Mouse (Mus musculus): ENCODE measurements around the gene Nr4a2. TPM values are rescaled to one million over a fixed set of nuclear protein-coding genes. Genes with fewer than 3 reads are reported as not detected.

Gene Nr4a2
- total and polyA plus RNA-seq, 3 experiments, result 2.0 TPM; not detected in 1

DNA sequence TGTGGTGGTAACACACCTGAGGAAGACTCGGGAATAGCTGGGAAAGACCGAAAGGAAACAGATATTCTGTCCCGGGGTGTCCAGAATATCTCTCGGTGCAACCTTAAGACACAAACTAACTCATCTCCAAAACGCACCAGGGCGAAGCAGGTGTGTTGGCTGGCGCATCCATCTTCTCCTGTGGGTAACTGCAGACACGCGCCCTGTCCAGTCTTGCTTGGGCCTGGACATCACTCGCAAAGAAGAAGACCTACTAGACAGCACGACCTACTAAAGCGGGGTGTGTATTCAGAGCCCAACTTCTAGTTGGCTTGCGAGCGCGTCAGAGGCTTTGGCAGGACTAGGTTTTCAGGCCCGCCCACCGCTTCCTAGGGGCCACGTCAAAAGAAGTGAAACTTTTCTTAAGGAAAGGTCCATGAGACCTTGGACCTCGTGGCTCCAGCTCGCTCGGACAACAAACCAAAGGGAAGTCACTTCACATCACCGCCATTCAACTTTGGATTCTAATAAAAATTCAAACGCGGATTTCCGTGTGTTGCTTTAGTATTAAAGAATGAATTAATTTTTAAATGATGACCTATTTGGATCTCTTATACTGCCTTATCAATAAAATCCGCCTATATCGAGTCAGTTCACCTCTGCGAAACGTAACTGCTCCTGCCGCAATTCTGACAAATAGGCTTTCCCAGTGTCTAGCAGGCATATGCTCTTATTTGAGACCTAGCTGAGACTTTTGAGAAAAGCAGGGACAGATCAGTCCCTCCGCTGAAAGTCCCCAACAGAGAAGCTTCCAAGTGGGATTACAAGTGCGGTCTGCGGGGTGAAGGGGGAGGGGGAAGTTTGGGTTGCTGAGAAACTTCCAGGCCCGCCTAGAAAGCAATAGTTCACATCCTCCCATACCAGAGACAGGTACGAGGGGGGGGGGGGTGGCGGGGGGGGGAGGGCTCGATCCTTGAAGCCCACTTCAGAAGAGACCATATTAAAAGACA, 20.7 kb downstream of the Nr4a2 start:
- Histone ChIP-seq H3K27me3 (ENCODE audit: control insufficient read depth in 1 of 2, insufficient read depth in 2 of 2, low read length in 2 of 2) (no peaks in the 10 kb centered on the region), H3K4me3 (ENCODE audit: control insufficient read depth in 1 of 2, insufficient read depth in 1 of 2, low read depth in 2 of 2, low read length in 2 of 2) (no peak overlapping the region), H3K9ac (ENCODE audit: control insufficient read depth, low read depth, low read length, poor library complexity, severe bottlenecking) (no peak overlapping the region), H3K27ac (ENCODE audit: control insufficient read depth, low read depth, low read length) (no peak overlapping the region), H3K79me2 (ENCODE audit: control insufficient read depth, insufficient read depth, low read length, poor library complexity) (no peaks in the 10 kb centered on the region), H3K4me1 (ENCODE audit: control insufficient read depth in 1 of 2, insufficient read depth in 2 of 2, low read length in 2 of 2) (no peaks in the 10 kb centered on the region), H3K36me3 (ENCODE audit: control insufficient read depth in 1 of 2, insufficient read depth in 2 of 2, low read length in 2 of 2) (no peaks in the 10 kb centered on the region), H3K9me3 (replicated peaks; ENCODE audit: insufficient read depth, low read length) (no peaks in the 10 kb centered on the region)
- DNase-seq (ENCODE audit: low read depth, low spot score), result no peak
- TF ChIP-seq GATA1 (IDR thresholded peaks at IDR 0.05; ENCODE audit: low read depth, low read length), result no peak
- no peak for TF ChIP-seq ZNF384 (IDR thresholded peaks at IDR 0.05; ENCODE audit: low read depth, low read length)

DNA sequence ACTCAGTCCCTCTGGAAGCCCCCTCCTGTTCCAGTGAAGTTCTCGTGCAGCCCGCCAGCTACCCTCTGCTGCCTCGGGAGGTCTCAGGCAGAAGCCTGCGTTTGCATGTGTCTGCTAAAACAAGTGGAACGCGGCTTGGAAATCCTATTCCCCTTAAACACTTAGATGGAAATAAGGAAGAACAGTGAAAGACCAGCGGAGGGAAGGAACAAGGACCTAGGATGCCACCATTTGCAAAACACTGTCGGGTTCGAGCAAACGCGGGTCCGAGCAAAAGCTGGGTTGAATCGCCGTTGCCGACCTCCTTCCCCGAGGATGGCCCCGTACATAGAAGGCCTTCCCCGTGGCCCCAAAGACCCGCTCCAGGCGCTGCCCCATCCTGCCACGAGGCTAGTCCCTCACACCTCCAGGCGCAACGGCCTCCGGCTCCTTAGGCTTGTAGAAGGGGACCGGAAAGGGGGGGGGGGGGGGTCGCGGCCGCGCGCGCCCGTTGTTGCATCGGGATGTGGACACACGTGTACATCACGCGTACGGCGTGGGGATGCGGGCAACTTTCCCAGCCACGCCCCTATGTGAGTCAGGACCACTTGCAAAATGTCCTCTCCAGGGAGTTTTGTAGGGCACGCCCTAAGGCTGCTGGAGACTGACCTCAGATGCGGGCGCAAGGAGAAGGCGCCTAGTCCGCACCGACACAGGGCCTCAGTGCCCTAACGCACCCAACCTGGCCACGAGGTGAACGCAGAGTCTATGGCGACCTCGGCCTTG, 21.5 kb downstream of the Nr4a2 start:
- no peaks in the 10 kb centered on the region for H3K79me2 ChIP-seq (ENCODE audit: control insufficient read depth, insufficient read depth, low read length, poor library complexity)
- no peak overlapping the region for H3K9ac ChIP-seq (ENCODE audit: control insufficient read depth, low read depth, low read length, poor library complexity, severe bottlenecking)
- no peak for TF ChIP-seq SIN3A (IDR thresholded peaks at IDR 0.05; ENCODE audit: low read length)
- no peak for TF ChIP-seq POLR2AphosphoS2 (IDR thresholded peaks at IDR 0.05; ENCODE audit: low read length)
- no peaks in the 10 kb centered on the region for H3K9me3 ChIP-seq (replicated peaks; ENCODE audit: insufficient read depth, low read length)
- H3K27ac ChIP-seq (ENCODE audit: control insufficient read depth, low read depth, low read length), result no peak overlapping the region
- H3K4me3 ChIP-seq (ENCODE audit: control insufficient read depth in 1 of 2, insufficient read depth in 1 of 2, low read depth in 2 of 2, low read length in 2 of 2), result no peak overlapping the region
- no peak for DNase-seq (ENCODE audit: low read depth, low spot score)
- H3K4me1 ChIP-seq (ENCODE audit: control insufficient read depth in 1 of 2, insufficient read depth in 2 of 2, low read length in 2 of 2), result no peaks in the 10 kb centered on the region
- H3K36me3 ChIP-seq (ENCODE audit: control insufficient read depth in 1 of 2, insufficient read depth in 2 of 2, low read length in 2 of 2), result no peaks in the 10 kb centered on the region
- 0 out of 4 replicates have a peak, but pooled peaks cover 0 to 2% of the 10 kb centered on the region in 2 experiments for H3K27me3 ChIP-seq (ENCODE audit: control insufficient read depth in 1 of 2, insufficient read depth in 2 of 2, low read length in 2 of 2)

DNA sequence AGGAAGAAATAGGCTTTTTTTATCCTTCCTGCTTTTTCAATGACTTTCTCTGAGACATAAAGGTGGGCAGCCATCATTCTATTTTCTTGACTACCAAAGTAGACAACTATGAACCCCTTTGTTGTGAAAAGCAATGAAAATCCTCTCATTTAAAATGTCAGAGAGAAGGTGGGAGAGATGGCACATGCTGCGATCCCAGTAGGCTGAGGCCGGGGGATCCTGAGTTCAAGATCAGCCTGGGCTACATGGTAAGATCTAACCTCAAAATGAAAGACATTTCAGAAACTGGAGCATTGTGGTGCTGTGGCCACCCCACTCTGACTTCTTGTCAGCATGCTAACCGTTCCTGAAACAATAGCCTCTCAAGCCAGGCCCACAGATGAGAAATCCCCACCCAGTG, 23.6 kb downstream of the Nr4a2 start:
- no peaks in the 10 kb centered on the region for H3K4me1 ChIP-seq (ENCODE audit: control insufficient read depth in 1 of 2, insufficient read depth in 2 of 2, low read length in 2 of 2)

More for the DNA sequence above, 23.6 kb downstream of the Nr4a2 start:
- no peak for TF ChIP-seq MAFK (IDR thresholded peaks at IDR 0.05; ENCODE audit: borderline replicate concordance, low read depth, low read length)
- no peak for TF ChIP-seq SMC3 (IDR thresholded peaks at IDR 0.05; ENCODE audit: low read depth, low read length)
- TF ChIP-seq ELF1 (IDR thresholded peaks at IDR 0.05; ENCODE audit: low read depth, low read length), result no peak
- no peak for TF ChIP-seq TBP (IDR thresholded peaks at IDR 0.05; ENCODE audit: low read depth, low read length)
- no peak for TF ChIP-seq POLR2A (IDR thresholded peaks at IDR 0.05; ENCODE audit: control insufficient read depth in 1 of 2, insufficient read depth in 1 of 2, low read depth in 1 of 2, low read length in 2 of 2, poor library complexity in 1 of 2)
- no peak for TF ChIP-seq MEF2A (IDR thresholded peaks at IDR 0.05; ENCODE audit: extremely low read depth, insufficient replicate concordance, low read depth, low read length, poor library complexity, severe bottlenecking)
- TF ChIP-seq E2F4 (IDR thresholded peaks at IDR 0.05; ENCODE audit: borderline replicate concordance, low read depth, low read length), result no peak
- no peak for TF ChIP-seq POLR2AphosphoS2 (IDR thresholded peaks at IDR 0.05; ENCODE audit: low read length)
- TF ChIP-seq USF2 (IDR thresholded peaks at IDR 0.05; ENCODE audit: borderline replicate concordance in 1 of 2, insufficient read depth in 1 of 2, low read depth in 1 of 2, low read length in 2 of 2), result no peak
- no peak for TF ChIP-seq MXI1 (IDR thresholded peaks at IDR 0.05; ENCODE audit: low read depth, low read length)
- TF ChIP-seq ZMIZ1 (IDR thresholded peaks at IDR 0.05; ENCODE audit: low read depth, low read length), result no peak
- no peak for TF ChIP-seq USF1 (IDR thresholded peaks at IDR 0.05; ENCODE audit: low read depth, low read length)
- TF ChIP-seq NELFE (IDR thresholded peaks at IDR 0.05; ENCODE audit: low read depth, low read length), result no peak
- TF ChIP-seq GABPA (IDR thresholded peaks at IDR 0.05; ENCODE audit: low read depth, low read length), result no peak
- TF ChIP-seq RAD21 (IDR thresholded peaks at IDR 0.05; ENCODE audit: low read depth, low read length), result no peak
- no peak for TF ChIP-seq TAL1 (IDR thresholded peaks at IDR 0.05; ENCODE audit: low read length)
- TF ChIP-seq CTCF (IDR thresholded peaks at IDR 0.05 in 2 of 3, conservative IDR thresholded peaks at IDR 0.05 in 1 of 3; ENCODE audit: control insufficient read depth in 1 of 3, insufficient read depth in 1 of 3, low read depth in 2 of 3, low read length in 3 of 3, poor library complexity in 1 of 3, severe bottlenecking in 1 of 3), result no peak
- H3K36me3 ChIP-seq (ENCODE audit: control insufficient read depth in 1 of 2, insufficient read depth in 2 of 2, low read length in 2 of 2), result no peaks in the 10 kb centered on the region
- peaks cover 2 to 3% of the 10 kb centered on the region in 2 experiments; a peak in 3 of 4 replicates for H3K27me3 ChIP-seq (ENCODE audit: control insufficient read depth in 1 of 2, insufficient read depth in 2 of 2, low read length in 2 of 2)
- H3K9ac ChIP-seq (ENCODE audit: control insufficient read depth, low read depth, low read length, poor library complexity, severe bottlenecking), result no peak overlapping the region
- H3K79me2 ChIP-seq (ENCODE audit: control insufficient read depth, insufficient read depth, low read length, poor library complexity), result no peaks in the 10 kb centered on the region
- H3K9me3 ChIP-seq (replicated peaks; ENCODE audit: insufficient read depth, low read length), result no peaks in the 10 kb centered on the region
- DNase-seq (ENCODE audit: low read depth, low spot score), result no peak
- H3K4me3 ChIP-seq (ENCODE audit: control insufficient read depth in 1 of 2, insufficient read depth in 1 of 2, low read depth in 2 of 2, low read length in 2 of 2), result no peak overlapping the region
- H3K27ac ChIP-seq (ENCODE audit: control insufficient read depth, low read depth, low read length), result no peak overlapping the region
